Mouse (Mus musculus) frontal cortex, postnatal 14 days (tissue): ENCODE data around the gene Gse1.

Experiments used
- DNase-seq, 2 experiments: peaks; one replicate each; pipeline ENCODE4 v3.0.0; 2022; ENCODE audit warnings: low spot score in 2 of 2

Gene Gse1

GRCm38 (mm10) chr8:120449139-120449538 is 220.9 kb downstream of the Gse1 start:
- DNase-seq: no peak

GRCm38 (mm10) chr8:120449608-120450031 is 221.4 kb downstream of the Gse1 start:
- DNase-seq: no peak

- DNase-seq: no peak
Observed at GRCm38 (mm10) chr8:120452111-120452510, 223.9 kb downstream of the Gse1 start.

DNA sequence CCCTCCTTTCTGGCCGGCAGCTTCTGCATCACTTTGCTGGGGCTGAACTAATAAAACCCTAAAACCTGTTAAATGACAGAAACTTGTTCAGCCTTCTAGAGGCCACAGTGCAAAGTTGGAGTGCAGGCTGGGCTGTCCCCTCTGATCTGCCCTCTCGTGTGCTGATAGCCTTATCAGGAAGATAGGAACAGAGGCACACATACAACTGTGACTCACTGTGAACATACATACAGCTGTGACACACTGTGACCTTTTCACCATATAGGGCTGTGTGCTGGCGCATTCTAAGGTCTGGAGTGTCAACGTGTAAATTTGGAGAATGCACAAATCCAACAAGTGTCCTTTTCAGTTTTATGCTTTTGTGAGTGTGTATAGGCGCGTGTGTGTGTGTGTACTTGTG is 226.1 kb downstream of the Gse1 start:
- DNase-seq: no peak

GRCm38 (mm10) chr8:120460375-120460774 is 232.1 kb downstream of the Gse1 start:
- no peak for DNase-seq

DNA sequence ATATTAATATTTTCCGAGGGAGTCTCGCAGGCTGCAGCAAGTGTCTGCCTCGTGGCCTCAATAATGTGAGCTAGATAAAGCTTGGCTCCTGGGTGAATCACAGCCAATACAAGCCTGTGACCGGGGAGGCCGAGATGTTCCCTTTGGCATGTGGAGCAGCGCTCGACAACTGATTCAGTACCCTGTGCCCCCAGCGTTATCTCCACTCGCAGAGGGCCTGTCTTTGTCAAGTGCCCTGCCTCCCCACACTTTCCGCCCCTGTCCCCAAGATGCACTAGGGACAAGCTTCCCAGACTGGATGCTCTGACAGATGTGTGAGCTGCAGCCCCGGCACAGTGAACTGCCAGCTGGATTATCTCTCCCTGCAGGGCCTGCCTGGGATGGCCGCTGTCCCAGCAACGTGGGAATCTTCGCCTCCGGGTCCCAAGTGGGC is 233.9 kb downstream of the Gse1 start:
- DNase-seq: no peak

DNA sequence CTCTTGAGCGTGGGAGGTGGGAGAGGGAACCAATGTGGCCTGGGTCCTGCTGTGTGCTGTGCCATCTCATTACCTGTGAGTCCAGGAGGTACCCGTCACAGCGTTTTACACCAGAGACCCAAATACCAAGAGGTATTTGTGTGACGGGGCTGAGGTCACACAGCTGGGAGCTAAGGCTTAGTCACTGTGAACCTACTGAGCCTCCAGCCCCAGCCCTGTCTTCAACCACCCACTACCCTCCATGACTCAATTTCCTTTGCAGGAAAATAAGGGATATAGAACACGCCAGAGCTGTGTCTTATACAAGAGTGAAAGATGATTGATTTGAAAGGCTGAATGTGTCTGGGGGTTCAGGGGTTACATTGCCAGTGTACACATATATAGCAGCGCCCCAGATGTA is 234.4 kb downstream of the Gse1 start:
- no peak for DNase-seq

- no peak for DNase-seq
Observed at GRCm38 (mm10) chr8:120463918-120464584, 235.8 kb downstream of the Gse1 start.

- no peak for DNase-seq
Observed at GRCm38 (mm10) chr8:120464585-120464937, 236.3 kb downstream of the Gse1 start.

DNA sequence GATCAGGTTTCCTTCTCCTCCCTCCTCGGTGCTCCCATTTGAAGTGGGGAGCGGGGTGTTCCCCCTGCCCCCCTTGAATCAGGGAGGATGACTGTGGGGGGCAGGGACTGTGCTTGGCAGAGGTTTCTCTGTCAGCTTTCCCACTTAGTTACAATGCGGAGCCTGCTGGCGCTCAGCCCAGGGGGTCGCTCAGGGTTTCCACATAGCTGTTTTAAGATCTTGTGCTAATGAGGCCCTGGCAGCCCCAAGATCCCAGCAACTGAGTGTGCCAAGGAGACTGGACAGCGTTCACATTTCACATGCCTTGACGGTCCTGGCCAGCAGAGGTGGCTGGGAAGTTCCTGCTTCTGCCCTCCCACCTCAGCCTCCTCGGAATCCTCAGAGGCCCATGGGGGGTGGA is 237.5 kb downstream of the Gse1 start:
- peak in 1 of 2 experiments; percentile 72 for DNase-seq

GRCm38 (mm10) chr8:120466266-120466665 is 238.0 kb downstream of the Gse1 start:
- no peak for DNase-seq

DNA sequence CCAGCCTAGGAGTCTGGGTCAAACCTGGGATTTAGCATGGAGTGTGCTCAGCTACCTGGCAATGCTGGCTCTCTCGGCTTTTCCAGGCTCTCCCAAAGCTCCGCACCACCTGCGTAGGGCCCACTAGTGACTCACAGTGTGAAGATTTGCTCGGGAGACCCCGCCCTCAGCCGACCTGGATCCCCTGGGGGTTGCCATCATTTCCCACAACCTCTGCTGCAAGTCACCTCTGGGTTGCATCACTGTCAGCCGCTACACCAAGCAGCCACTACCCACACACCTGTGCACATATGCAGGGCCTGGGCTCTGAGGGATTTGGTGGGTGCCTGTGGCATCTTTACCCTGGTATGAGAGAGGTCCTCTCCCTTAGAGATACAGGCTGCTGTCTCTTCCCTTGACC is 239.3 kb downstream of the Gse1 start:
- DNase-seq: no peak

- DNase-seq: no peak
Observed at GRCm38 (mm10) chr8:120470170-120470569, 241.9 kb downstream of the Gse1 start.

GRCm38 (mm10) chr8:120471166-120471565 is 242.9 kb downstream of the Gse1 start:
- no peak for DNase-seq

- DNase-seq: no peak
Observed at GRCm38 (mm10) chr8:120471752-120472151, 243.5 kb downstream of the Gse1 start.

- DNase-seq: no peak
Observed at GRCm38 (mm10) chr8:120472230-120472629, 244.0 kb downstream of the Gse1 start.

DNA sequence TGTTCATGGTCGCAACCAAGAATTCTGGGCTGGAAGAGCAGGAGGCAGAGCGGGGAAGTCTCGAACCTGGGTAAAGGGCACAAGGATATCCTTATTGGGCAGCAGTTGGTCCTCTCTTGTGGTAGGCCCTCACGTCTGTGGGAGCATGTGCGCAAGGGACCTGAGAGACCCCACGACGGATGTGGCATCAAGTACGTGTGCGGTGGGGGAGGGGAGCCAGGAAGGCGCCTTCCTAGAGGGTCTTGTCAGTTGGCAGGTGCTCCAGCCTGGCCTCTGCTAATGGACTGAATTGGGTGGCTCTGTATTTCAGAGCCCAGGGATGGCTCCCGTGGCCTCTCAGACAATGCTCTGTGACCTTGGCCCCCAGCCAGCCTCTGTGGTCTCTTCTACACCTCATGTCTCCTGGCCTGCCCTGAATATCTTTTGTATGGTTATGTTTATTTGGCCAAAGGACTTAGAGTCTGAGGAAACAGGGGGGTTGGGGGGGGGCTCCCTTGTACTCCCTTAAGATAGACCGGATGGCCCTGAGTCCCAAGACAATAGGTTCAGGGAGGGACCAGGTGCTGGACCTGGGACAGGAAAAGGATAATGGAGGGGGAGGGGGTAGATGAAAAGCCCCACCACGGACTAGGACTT is 245.6 kb downstream of the Gse1 start:
- DNase-seq: no peak

DNA sequence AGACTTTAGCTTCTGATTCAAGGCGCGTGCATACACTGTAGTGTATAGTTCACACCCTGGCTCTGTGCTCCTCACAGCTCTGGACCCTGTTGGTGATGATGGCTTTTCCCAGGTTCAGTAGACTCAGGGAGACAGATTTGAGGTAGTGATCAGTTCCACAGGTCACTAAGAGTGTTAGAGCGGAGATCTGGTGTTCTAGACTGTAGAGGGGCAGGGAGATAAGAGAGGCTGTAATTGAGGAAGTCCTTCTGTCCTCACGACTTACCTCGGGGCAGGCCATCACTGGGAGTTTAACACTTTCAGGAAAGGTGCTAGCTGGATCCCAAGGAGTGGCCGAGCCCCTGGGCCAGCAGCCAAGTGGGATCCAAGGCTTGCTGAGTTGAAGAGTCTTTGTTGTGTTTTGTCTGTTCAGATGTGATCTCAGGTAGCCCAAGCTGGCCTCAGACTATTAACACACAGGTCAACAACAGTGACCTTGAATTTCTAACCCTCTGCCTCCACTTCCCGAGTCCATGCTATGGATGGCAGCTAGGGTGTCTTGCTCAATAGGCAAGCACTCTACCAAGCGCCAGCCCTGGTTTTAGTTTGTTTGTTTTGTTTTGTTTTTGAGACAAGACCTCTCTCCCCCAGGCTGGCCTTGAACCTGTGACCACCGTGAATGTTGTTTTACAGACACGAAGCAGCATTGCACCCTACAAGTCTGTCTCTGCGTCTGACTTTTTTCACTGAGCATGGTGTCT is 246.4 kb downstream of the Gse1 start:
- no peak for DNase-seq

GRCm38 (mm10) chr8:120475462-120476201 is 247.4 kb downstream of the Gse1 start:
- DNase-seq: no peak

GRCm38 (mm10) chr8:120476711-120477575 is 248.7 kb downstream of the Gse1 start:
- no peak for DNase-seq

GRCm38 (mm10) chr8:120478754-120479153 is 250.5 kb downstream of the Gse1 start:
- no peak for DNase-seq
